Mouse (Mus musculus): ENCODE measurements around the gene Lrriq4. TPM values are rescaled to one million over a fixed set of nuclear protein-coding genes. Genes with fewer than 3 reads are reported as not detected.

The Lrriq4 gene
- total RNA-seq (2021), result not detected

- no peak for DNase-seq
Measured at GRCm38 (mm10) chr3:30644207-30644606, at the start of gene Lrriq4. Lrriq4 (plus strand) TSS chr3:30644507.

DNA sequence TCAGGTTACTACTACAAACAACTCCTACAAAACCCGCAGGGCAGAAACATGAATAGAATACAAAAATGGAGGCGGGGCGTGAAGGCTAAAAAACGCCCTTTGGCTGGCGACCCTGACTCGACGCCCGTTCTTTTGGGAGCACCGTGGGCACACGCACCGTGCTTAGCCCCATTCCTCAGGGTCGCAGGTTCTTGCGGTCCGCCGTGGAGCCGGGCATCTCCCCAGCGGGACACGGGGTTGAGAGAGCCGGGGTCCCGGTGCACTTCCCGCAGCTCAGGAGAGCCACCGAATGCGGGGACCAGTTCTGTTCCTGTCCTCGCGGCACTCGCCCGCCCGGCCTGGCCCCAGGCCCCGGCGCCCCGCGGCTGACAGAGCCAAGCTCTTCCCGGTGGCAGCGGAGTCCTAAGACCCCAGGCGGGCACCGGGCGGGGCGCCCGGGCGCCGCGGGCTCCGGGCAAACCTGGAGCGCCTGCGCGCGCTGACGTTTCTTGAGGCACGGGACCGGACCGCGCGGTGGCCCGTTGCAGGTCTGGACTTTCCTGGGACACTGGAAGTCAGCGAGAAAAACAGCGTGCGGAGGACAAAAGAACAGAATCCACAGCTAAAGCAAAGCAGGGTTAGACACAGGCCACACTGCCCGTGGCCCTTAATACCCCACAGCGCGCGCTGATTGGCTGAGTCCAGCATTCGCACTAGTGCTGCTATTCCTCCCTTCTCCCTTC lies 49.0 kb upstream of the Lrriq4 start:
- DNase-seq, result peak; percentile 27 to 33

GRCm38 (mm10) chr3:30597271-30597670 lies 47.0 kb upstream of the Lrriq4 start:
- no peak for DNase-seq

- DNase-seq, result peak; percentile 24 to 47
Measured at GRCm38 (mm10) chr3:30599711-30600545, 44.4 kb upstream of the Lrriq4 start, which contains the start of gene Actrt3. Actrt3 (minus strand) TSS chr3:30599939.

- peak; percentile 33 to 57 for DNase-seq
Measured at GRCm38 (mm10) chr3:30600717-30601116, 43.6 kb upstream of the Lrriq4 start.

- DNase-seq, result peak; percentile 77 to 81
Measured at GRCm38 (mm10) chr3:30601175-30601574, 43.1 kb upstream of the Lrriq4 start.

GRCm38 (mm10) chr3:30601610-30602064 lies 42.7 kb upstream of the Lrriq4 start:
- DNase-seq, result no peak

DNA sequence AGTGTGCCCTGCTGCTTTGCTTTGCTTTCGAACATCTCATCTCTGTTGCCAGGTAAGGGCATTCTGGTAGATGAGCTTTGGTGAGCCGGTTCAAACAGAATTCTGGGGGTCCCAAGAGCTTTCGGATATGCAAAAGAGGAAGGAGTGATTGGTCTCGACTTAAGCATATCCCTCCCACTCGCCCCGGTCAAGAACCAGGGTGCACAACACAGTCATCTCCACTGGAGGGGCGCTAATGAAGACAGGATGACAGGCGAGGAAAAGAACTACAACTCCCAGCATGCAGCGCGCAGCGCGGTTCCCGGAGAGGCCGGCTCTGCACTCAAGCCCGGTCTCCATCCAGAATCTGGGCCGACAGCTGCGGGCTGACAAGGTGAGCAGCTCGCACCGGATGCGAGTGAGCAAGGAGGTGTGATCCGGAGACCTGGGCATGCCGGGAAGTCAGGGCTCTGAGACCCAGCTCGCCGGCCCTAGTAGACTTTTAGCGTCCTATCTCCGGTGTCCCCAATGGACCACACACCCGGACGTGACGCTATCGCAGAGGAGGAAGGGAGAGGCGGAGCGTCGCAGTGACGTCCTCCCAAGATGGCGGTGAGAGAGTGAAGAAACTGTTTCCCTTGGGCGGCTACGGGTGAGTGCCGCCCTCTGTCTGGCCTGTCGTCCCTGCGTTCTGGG lies 42.1 kb upstream of the Lrriq4 start, which contains the start of gene Mynn:
Gene Mynn (plus strand): TSS at position 1 of the 675 bp plus-strand sequence.
- peak; percentile 98 to 99 for DNase-seq

DNA sequence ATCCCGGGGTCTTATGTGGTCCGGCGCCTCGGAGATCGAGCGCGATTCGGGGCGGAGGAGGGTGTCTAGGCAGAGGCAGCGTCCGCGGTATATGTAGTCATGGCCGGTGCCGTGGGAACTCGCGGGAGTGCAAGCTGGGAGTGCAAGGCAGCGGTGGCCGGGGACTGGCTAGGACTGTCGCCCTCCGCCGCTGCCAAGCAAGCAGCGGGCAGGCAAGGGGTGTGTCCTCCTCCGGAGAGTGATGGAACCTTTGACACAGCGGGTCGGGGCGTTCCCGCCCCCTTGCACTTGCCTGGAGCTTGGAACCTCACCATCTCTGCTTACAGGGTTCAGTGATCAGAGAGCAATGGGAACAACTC lies 41.6 kb upstream of the Lrriq4 start:
- no peak for DNase-seq

- DNase-seq, result no peak
Measured at GRCm38 (mm10) chr3:30603256-30603655, 41.1 kb upstream of the Lrriq4 start.

GRCm38 (mm10) chr3:30608999-30609398 lies 35.3 kb upstream of the Lrriq4 start:
- no peak for DNase-seq

GRCm38 (mm10) chr3:30610930-30611329 lies 33.4 kb upstream of the Lrriq4 start:
- no peak for DNase-seq

DNA sequence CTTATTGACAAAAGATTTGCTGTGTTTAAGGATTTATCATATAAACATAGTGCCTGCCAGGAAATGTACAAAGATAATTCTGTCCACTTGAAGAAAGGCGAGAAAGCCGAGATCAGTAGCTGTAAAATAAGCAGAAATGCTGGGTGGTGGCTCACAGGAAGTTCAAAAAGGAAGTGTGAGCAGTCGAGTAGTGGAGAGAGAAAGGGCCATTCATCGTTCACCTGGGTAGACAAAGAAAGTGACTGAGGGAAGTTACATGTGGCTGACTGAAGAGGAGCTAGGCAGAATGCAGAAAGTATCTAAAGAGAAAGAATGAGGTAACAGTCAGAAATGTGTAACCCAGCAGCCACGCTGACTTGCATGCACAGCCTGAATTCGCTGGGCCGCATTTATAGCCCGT lies 24.2 kb upstream of the Lrriq4 start:
- DNase-seq, result no peak

- no peak for DNase-seq
Measured at GRCm38 (mm10) chr3:30633681-30634080, 10.6 kb upstream of the Lrriq4 start.

GRCm38 (mm10) chr3:30635629-30636028 lies 8.7 kb upstream of the Lrriq4 start:
- no peak for DNase-seq

GRCm38 (mm10) chr3:30646761-30647160 lies 2.5 kb downstream of the Lrriq4 start:
- no peak for DNase-seq

DNA sequence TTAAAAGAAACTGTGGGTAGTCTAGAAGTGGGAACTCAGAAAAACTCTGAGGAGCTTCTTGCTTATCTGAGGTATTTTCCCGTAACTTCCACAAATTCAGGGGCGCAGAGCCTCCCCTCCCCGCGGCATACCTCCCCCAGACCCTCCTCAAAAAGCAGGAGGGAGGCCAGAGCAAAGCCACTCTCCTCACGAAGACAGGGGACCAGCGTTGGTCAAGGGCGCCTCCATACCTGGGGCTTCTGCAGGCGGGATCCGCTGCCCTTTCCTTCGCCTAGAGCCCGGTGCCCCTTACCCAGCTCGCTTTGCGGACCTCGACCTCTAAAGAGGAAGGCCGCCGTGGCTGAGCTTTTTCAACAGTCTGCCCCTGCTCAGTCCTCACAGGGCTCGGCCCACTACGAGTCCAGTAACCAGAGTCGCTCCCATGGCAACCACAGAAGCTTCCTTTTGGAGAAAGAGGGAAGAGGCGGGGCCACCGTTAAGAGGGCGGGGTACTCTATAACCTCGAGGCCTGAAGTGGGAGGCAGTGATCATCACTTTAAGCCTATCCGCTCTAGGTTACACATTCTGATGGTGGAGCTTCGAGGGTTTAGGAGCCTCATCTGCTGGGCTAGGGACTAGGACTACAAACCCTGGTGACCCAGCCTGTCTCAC lies 3.3 kb downstream of the Lrriq4 start, which contains the start of gene Lrrc34:
Gene Lrrc34 (minus strand): TSS at position 430 of the 651 bp plus-strand sequence.
- no peak for DNase-seq

DNA sequence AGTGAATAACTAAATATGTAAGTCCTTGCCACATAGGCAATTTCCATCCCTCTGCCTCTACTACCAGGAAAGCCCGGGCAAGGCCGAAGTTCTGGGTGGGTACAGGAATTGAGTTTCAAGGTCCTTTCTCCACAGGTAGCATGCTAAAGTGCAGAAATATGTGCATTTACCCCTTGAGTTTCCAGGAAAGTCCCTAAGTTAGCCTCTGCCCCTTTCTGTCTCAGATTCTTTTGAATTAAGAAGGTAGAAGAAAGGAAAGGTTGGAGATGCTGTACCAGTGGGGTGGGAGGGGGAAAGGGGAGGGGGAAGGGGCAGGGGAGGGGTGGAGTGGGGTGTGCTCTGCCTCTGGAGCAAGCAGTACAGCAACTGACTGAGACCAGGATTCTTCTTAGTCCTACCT lies 4.2 kb downstream of the Lrriq4 start:
- no peak for DNase-seq

- no peak for DNase-seq
Measured at GRCm38 (mm10) chr3:30650062-30650841, 5.9 kb downstream of the Lrriq4 start.

GRCm38 (mm10) chr3:30655937-30656336 lies 11.6 kb downstream of the Lrriq4 start:
- no peak for DNase-seq

DNA sequence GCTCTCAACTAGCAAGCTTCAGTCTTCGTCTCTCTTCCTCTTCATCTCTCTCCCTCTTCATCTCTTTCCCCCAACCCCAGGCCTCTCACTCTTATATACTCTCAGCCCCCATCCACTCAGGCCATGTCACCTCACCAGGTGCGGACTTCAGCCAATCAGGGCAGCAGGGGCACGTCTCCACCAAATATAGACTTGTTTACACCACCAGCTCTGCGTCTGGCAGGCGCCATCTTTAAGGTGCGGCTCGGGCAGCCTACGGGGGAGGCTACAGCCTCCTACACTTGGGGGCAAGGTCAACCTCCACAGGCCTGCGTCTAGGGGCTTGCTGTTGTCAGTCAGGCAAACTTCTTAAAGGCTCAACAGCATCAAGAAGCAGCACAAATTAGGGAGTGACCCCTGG lies 14.2 kb downstream of the Lrriq4 start:
- no peak for DNase-seq

Measured in layer of hippocampus, postnatal 36 days (tissue).